Mouse (Mus musculus) embryonic fibroblast, embryonic 13.5 days (primary cell): Measurements from ENCODE around the gene Patz1. TPM values are rescaled to one million over a fixed set of nuclear protein-coding genes. Genes with fewer than 3 reads are reported as not detected.
A peak's percentile ranks its signal among the peaks of the same experiment; 100 is the strongest.

Experiments used
- H3K27ac ChIP-seq: 2 replicates; pipeline ENCODE4 v1.5.1; 2012; ENCODE audit warnings: low read length, control low read depth, inconsistent platforms; ENCODE audit not compliant: insufficient read depth
- H3K4me1 ChIP-seq: 2 replicates; pipeline ENCODE4 v1.6.1; 2011; ENCODE audit warnings: low read length; ENCODE audit not compliant: control insufficient read depth, insufficient read depth
- H3K4me3 ChIP-seq: 2 replicates; pipeline ENCODE4 v1.5.1; 2011; ENCODE audit warnings: mild to moderate bottlenecking, control low read depth, low read length; ENCODE audit not compliant: insufficient read depth
- CTCF ChIP-seq: IDR thresholded peaks from 2 replicates; pipeline ENCODE4 v1.5.1; 2011; ENCODE audit warnings: mild to moderate bottlenecking, control low read depth, low read length, moderate library complexity, borderline replicate concordance; ENCODE audit not compliant: insufficient read depth
- POLR2A ChIP-seq: IDR thresholded peaks from 2 replicates; pipeline ENCODE4 v1.6.1; 2011; ENCODE audit warnings: low read depth, mild to moderate bottlenecking, control low read depth, low read length, moderate library complexity
- polyA plus RNA-seq: library from polyadenylated mRNA; stranded (reverse); fragments of >200 nt; gene quantifications from 2 replicates; pipeline ENCODE4 v1.2.4, GENCODE M21; 2011; ENCODE audit warnings: low read depth; ENCODE audit not compliant: missing spikeins, insufficient read length

Patz1 gene
- polyA plus RNA-seq, 1 experiment, result 23.4 TPM

DNA sequence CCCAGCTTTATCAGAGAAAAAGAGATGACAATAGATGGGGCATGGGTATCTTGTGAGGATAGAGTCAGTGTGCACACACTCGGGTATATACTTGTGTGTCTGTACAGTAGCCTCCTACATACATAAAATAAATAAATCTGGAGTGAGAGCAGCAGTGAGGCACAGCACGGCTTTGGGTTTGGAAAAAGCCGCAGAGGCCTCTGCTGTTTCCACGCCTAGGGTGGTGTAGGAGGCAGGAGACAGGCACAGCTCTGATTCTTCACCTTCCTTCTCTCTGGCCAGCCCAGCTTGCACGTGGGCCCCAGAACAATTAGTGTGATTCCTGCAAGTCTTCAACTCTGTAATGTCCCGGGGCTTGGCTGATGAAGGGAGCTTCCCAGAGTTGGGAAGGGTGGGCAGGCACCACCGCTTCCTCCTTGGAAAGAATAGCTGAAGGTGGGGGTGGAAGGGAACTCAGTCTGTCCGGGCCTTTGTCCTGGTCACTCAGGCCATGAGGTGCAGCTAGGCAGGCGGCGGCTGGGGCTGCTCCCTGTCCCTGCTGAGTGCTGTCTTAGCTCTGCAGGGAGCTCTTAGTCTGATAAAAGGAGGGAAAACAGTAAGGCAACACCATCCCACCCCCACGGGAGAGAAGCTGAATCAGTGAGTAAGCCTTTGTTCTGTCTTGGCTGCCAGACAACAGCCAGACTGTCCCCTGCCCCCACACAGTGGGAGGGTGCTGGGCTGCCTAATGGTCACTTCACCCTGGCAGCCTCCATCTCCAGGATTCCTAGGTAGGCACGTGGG, 48.7 kb downstream of the Patz1 start:
- H3K4me1 ChIP-seq, result peaks cover 29% of the 10 kb centered on the region
- H3K27ac ChIP-seq, result peak overlapping the region; percentile 85
- H3K4me3 ChIP-seq, result no peak overlapping the region
- TF ChIP-seq CTCF, result no peak
- 0 out of 2 replicates have a peak, but pooled peaks have one; percentile 5 for TF ChIP-seq POLR2A

GRCm38 (mm10) chr11:3337961-3338360, 49.3 kb downstream of the Patz1 start:
- Histone ChIP-seq H3K27ac (peak overlapping the region; percentile 71; the same call in 1 of the 2 replicates), H3K4me3 (no peak overlapping the region), H3K4me1 (peaks cover 26% of the 10 kb centered on the region)
- no peak for TF ChIP-seq POLR2A
- TF ChIP-seq CTCF, result no peak

DNA sequence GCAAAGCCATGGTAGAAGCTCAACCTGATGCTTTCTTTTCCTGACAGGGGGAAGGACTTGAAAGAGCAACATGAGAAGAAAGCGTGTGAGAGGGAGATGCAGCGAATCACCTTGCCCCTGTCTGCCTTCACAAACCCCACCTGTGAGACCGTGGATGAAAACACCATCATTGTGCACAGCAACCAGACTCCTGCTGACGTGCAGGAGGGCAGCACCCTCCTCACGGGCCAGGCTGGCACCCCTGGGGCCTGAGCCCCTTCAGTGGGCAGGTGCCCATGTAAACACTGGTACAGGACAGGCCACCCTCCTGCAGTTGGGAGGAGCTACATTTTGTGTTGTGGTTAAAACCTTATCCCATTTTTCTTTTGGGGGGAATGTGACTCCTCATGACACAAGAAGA, 52.8 kb downstream of the Patz1 start:
- H3K4me1 ChIP-seq, result peaks cover 8% of the 10 kb centered on the region; the same call in 1 of the 2 replicates
- no peak overlapping the region for H3K4me3 ChIP-seq
- no peak overlapping the region for H3K27ac ChIP-seq
- no peak for TF ChIP-seq CTCF
- TF ChIP-seq POLR2A, result no peak

- no peak overlapping the region for H3K4me3 ChIP-seq
- H3K4me1 ChIP-seq, result peaks cover 14% of the 10 kb centered on the region
- TF ChIP-seq POLR2A (no peak), CTCF (no peak)
- H3K27ac ChIP-seq, result no peak overlapping the region
Measured at GRCm38 (mm10) chr11:3344916-3345315, 56.2 kb downstream of the Patz1 start.

DNA sequence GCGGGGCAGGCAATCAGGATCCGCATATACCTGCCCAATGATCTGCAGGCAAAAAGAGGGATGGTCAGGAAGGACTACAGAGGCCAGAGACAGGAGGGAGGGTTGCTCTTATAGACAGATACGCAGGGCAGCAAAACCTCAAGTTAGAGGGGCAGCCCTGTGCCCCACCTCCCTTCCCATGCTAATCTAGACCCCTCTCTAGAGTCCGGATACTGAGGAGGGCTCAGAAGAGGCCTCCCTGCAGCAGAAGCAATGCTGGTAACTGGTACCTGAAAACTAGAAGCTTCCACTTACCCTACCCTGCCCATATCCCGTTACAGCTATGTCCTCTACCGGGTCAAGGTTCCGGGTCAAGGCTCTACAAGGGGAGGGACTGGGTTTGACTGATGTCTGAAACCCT, 57.7 kb downstream of the Patz1 start:
- peaks cover 14% of the 10 kb centered on the region for H3K4me1 ChIP-seq
- TF ChIP-seq POLR2A, result no peak
- no peak for TF ChIP-seq CTCF
- H3K27ac ChIP-seq, result no peak overlapping the region
- no peak overlapping the region for H3K4me3 ChIP-seq

DNA sequence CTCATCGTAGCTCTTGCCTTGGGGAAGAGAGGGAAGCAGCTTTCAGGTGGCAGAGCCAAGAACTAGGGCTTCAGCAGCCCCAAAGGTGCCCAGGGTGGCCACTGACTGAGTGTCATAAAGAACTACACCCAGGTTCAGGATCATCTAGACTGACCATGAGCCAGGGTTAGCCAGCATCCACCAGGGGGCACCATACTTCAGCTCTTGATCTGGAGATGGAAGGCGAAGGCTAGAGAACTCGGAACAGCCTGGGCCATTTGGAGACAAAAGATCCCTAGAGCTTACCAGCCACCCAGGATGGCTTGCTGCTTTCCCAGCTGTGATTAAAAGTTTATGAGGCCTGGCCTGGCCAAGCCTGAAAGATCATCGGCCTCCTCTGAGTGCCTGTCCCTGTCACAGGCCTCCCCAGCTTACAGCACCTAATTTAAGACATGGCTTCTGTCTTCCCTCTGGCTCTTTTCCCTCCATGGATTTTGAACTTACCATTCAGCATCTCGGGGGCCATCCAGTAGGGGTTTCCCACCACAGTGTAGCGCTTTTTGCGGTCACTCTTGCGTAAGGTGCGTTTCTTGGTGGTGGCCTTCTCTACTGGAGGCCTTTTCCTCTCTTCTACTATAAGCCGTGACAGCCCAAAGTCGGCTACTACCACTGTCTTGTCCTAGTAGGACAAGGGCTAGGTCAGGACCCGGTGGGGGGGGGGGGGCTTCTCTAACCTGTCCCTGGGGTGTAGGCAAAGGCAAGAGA, 58.6 kb downstream of the Patz1 start:
- Histone ChIP-seq H3K27ac (no peak overlapping the region), H3K4me3 (no peak overlapping the region), H3K4me1 (peaks cover 14% of the 10 kb centered on the region)
- TF ChIP-seq CTCF, result peak; percentile 81; the same call in 1 of the 2 replicates
- no peak for TF ChIP-seq POLR2A

DNA sequence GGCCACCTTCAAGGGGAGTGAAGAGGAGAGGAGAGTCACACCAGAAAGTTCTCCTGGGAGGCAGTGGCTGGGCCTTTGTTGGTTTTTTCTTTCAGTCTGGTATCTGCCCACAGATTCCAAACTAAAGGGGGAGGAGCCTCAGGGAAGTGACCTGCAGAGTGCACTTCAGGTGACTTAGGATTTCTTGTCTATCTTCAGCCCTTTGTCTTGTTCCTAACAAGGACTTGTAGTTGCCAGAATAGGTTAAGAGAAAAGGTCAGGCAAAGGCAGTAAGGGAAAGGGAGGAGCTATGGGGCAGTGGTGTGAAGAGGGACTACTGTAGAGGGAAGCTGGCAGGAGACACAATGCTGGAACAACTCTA, 59.1 kb downstream of the Patz1 start:
- H3K27ac ChIP-seq, result peak overlapping the region; percentile 50; the same call in 1 of the 2 replicates
- TF ChIP-seq POLR2A (no peak), CTCF (no peak)

GRCm38 (mm10) chr11:3348576-3349342, 60.1 kb downstream of the Patz1 start:
- peaks cover 14% of the 10 kb centered on the region for H3K4me1 ChIP-seq

More for the DNA sequence above, 59.1 kb downstream of the Patz1 start:
- Histone ChIP-seq H3K4me3 (no peak overlapping the region), H3K4me1 (peaks cover 14% of the 10 kb centered on the region)

GRCm38 (mm10) chr11:3349343-3349695, 60.6 kb downstream of the Patz1 start:
- Histone ChIP-seq H3K4me1 (peaks cover 14% of the 10 kb centered on the region), H3K4me3 (no peak overlapping the region), H3K27ac (peak overlapping the region; percentile 50)
- TF ChIP-seq CTCF (no peak), POLR2A (no peak)

More at GRCm38 (mm10) chr11:3348576-3349342, 60.1 kb downstream of the Patz1 start:
- Histone ChIP-seq H3K4me3 (no peak overlapping the region), H3K27ac (peak overlapping the region; percentile 50)
- no peak for TF ChIP-seq CTCF
- no peak for TF ChIP-seq POLR2A

DNA sequence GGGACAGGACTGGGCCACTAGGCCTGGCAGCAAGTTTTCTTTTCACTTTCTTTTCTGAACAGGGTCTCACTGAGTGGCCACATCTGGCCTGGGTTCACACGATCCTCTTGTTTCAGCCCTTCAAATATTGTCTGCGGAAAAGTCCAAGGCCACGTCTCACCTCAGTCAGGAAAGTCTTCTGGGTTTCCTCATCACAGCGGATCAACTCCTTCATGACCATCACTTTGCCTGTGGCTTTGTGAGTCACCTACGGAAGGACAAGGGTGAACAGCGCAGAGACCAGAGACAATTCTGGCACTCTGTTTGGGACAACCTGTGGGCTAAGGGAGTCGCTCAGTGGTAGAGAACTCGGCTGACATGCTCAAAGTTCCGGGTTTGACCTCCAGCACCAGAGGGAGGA, 63.5 kb downstream of the Patz1 start:
- no peak overlapping the region for H3K4me3 ChIP-seq
- TF ChIP-seq CTCF (no peak), POLR2A (no peak)

More for the DNA sequence above, 63.5 kb downstream of the Patz1 start:
- no peak overlapping the region for H3K27ac ChIP-seq
- peaks cover 14% of the 10 kb centered on the region for H3K4me1 ChIP-seq
